Mouse (Mus musculus): Measurements from ENCODE around the gene Thra.
A peak's percentile ranks its signal among the peaks of the same experiment; 100 is the strongest.

DNA sequence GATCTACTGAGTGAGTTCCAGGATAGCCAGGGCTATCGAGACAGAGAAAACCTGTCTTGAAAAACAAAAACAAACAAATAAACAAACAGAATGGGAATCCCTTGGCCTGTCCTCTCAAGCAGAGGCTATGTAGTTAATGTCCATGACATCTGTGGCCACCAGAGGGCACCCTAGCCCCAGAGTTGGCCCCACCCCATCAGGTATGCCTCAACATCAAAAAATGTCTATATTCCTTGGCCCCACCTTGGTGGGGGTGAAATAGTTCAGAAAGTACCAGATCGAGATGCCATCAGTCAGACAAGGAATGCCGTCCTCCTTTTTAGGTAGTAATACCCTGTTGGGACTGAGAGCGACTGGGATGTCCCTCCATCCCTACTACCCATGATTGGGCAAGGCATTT is 40.5 kb upstream of the Thra start:
- TF ChIP-seq CTCF (IDR thresholded peaks at IDR 0.05) (peak; percentile 93), POLR2A (IDR thresholded peaks at IDR 0.05; ENCODE audit: insufficient read depth, low read depth, low read length) (no peak), EP300 (IDR thresholded peaks at IDR 0.05; ENCODE audit: insufficient read depth, low read depth, low read length) (peak; percentile 81; the same call in 1 of the 2 replicates)
